Mouse (Mus musculus) central nervous system, embryonic 11.5 days (tissue): ENCODE measurements around the gene Atpif1. TPM values are rescaled to one million over a fixed set of nuclear protein-coding genes. Genes with fewer than 3 reads are reported as not detected.

ENCODE experiments used
- polyA plus RNA-seq: library from polyadenylated mRNA; depleted of rRNA; stranded (reverse); fragments of >200 nt; gene quantifications from 2 replicates; pipeline ENCODE4 v1.2.3, GENCODE M21; 2012; rRNA removed

The Atpif1 gene
- 848 and 1,778 TPM in 2 replicates for polyA plus RNA-seq

GRCm38 (mm10) chr4:132532981-132533916, at the start of gene Atpif1:
Gene Atpif1, minus strand, starts transcription at chr4:132533659.

GRCm38 (mm10) chr4:132563965-132564364, 30.5 kb upstream of the Atpif1 start, which contains the start of gene Ptafr:
Gene Ptafr, plus strand, starts transcription at chr4:132564067.

GRCm38 (mm10) chr4:132535406-132536121, 2.1 kb upstream of the Atpif1 start, which contains the start of gene Dnajc8:
Gene Dnajc8, plus strand, starts transcription at chr4:132535550.

GRCm38 (mm10) chr4:132510352-132510798, 23.1 kb downstream of the Atpif1 start, which contains the start of gene Sesn2:
Gene Sesn2, minus strand, starts transcription at chr4:132510501.

Other genes with a start within 250 kb of the Atpif1 start
- 0.28 and 0.57 TPM in 2 replicates for gene Rab42, start 230.3 kb downstream of the Atpif1 start, polyA plus RNA-seq
- gene Trnau1ap, start 204.1 kb downstream of the Atpif1 start, polyA plus RNA-seq, result 30.4 and 36.8 TPM in 2 replicates
- 49.4 and 122 TPM in 2 replicates for gene Rcc1, start 180.1 kb downstream of the Atpif1 start, polyA plus RNA-seq
- gene Phactr4, start 111.2 kb downstream of the Atpif1 start, polyA plus RNA-seq, result 29.7 and 51.3 TPM in 2 replicates
- gene Med18, start 69.7 kb downstream of the Atpif1 start, polyA plus RNA-seq, result 15.8 TPM in 2 replicates
- 4.8 and 6.0 TPM in 2 replicates for gene Sesn2, start 23.2 kb downstream of the Atpif1 start, polyA plus RNA-seq
- 177 and 456 TPM in 2 replicates for gene Dnajc8, start 1.9 kb upstream of the Atpif1 start, polyA plus RNA-seq
- 0.53 and 0.55 TPM in 2 replicates for gene Ptafr, start 30.4 kb upstream of the Atpif1 start, polyA plus RNA-seq
- gene Eya3, start 105.3 kb upstream of the Atpif1 start, polyA plus RNA-seq, result 40.7 and 41.9 TPM in 2 replicates
- gene Xkr8, start 198.9 kb upstream of the Atpif1 start, polyA plus RNA-seq, result 3.9 and 6.2 TPM in 2 replicates
- 1.7 and 3.3 TPM in 2 replicates for gene Smpdl3b, start 223.6 kb upstream of the Atpif1 start, polyA plus RNA-seq
- 93.8 and 98.4 TPM in 2 replicates for gene Rpa2, start 234.7 kb upstream of the Atpif1 start, polyA plus RNA-seq